ENCODE assay signal across 7 mouse cellular contexts in the genomic region with DNA sequence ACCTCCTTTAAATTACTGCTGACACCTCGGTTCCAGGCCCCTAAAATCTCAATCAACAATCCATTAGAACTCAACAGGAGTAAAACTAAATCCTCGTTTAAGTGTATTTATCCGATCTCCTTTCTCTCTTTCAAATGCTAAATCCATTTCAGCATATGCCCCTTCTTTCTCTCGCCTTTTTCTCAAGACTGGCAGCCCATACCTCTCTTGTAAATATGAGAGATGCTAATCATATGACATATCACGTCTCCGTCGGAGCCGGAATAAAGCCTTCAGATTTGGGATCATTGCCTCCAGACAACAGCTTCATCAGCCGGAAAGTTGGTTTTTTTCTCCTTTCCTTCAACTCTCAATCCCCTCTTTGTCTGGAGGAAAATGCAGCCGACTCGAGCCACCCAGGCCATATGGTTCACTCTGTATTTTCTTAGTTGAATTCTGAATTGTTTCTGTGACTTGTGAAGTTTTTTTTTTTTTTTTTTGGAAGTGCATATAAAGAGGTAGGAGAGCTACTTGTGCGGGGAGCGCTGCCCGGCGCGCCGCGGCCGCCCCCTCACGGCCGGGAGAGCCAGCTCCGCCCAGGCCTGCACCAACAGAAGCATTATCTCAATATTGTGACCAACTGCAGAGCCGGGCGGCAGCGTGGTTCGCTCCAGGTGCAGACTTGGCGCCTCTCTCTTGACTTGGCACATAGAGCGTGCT. TPM values are rescaled to one million over a fixed set of nuclear protein-coding genes. Genes with fewer than 3 reads are reported as not detected.
DNase-seq lines count a peak whose midpoint lies in the region; ATAC-seq and TF ChIP-seq lines count a peak whose summit lies in the region.

No protein-coding gene starts in this region.

- no peak overlapping the region for H3K9ac ChIP-seq in ES-E14 (ENCODE audit: insufficient read depth, low read depth, low read length, poor library complexity, severe bottlenecking)
- peak overlapping the region; percentile 45; the same call in 1 of the 2 replicates for H3K9ac ChIP-seq in forebrain, embryonic 13.5 days

- H3K9me3 ChIP-seq in ES-E14 (ENCODE audit: control insufficient read depth, insufficient read depth, low read depth, low read length), result no peaks in the 10 kb centered on the region
- no peaks in the 10 kb centered on the region for H3K9me3 ChIP-seq in forebrain, embryonic 13.5 days (replicated peaks)
- no peaks in the 10 kb centered on the region for H3K9me3 ChIP-seq in limb, embryonic 10.5 days (replicated peaks)

- no peaks in the 10 kb centered on the region for H3K36me3 ChIP-seq in ES-E14 (ENCODE audit: control insufficient read depth, insufficient read depth, low read length, poor library complexity, severe bottlenecking)
- H3K36me3 ChIP-seq in forebrain, embryonic 13.5 days (ENCODE audit: poor library complexity, severe bottlenecking), result no peaks in the 10 kb centered on the region
- H3K36me3 ChIP-seq in limb, embryonic 10.5 days, result no peaks in the 10 kb centered on the region

- in situ Hi-C loops in ES-E14 (cut with MboI; ENCODE audit: low sequenced_read_pairs in 2 of 2, unreplicated experiment in 2 of 2), result loop anchor here in 1 of 2 experiments (5.0 to 25.0 kb wide), 2 partner anchors 136 to 1576 kb away; no protein-coding TSS in a partner anchor

- peak; percentile 71 for ATAC-seq in forebrain, embryonic 13.5 days

- WGBS in forebrain, embryonic 13.5 days, result 0% methylated on average over 28 of the region's 28 CpGs
- under 1% methylated on average over 28 of the region's 28 CpGs for WGBS in limb, embryonic 10.5 days

- H3K27ac ChIP-seq in ES-E14 (ENCODE audit: insufficient read depth, low read depth, low read length, poor library complexity, severe bottlenecking), result no peak overlapping the region
- peak overlapping the region; percentile 73 for H3K27ac ChIP-seq in forebrain, embryonic 13.5 days
- H3K27ac ChIP-seq in limb, embryonic 10.5 days, result no peak overlapping the region

- peaks cover 64% of the 10 kb centered on the region for H3K27me3 ChIP-seq in forebrain, embryonic 13.5 days
- peaks cover 81% of the 10 kb centered on the region for H3K27me3 ChIP-seq in limb, embryonic 10.5 days (ENCODE audit: low read depth, poor library complexity, severe bottlenecking)

- DNase-seq in A20 (ENCODE audit: low read depth, low spot score) (peak; percentile 67), ES-E14 (ENCODE audit: low read depth, low spot score) (no peak)
- DNase-seq in limb, embryonic 10.5 days (ENCODE audit: low spot score), result peak; percentile 56
- DNase-seq in neural tube, embryonic 10.5 days (ENCODE audit: extremely low spot score, low spot score), result peak; percentile 68
- no peak for DNase-seq in spleen, adult 18-20 months
- DNase-seq in frontal cortex, adult 2 months (ENCODE audit: extremely low spot score in 1 of 2, low spot score in 1 of 2), result no peak

- H3K4me2 ChIP-seq in forebrain, embryonic 13.5 days, result peak overlapping the region; percentile 59

- H3K4me1 ChIP-seq in ES-E14 (ENCODE audit: control insufficient read depth in 2 of 2, insufficient read depth in 2 of 2, low read length in 2 of 2, poor library complexity in 1 of 2), result peaks cover 0 to 3% of the 10 kb centered on the region in 2 experiments; a peak in 2 of 4 replicates
- H3K4me1 ChIP-seq in forebrain, embryonic 13.5 days, result peaks cover 47% of the 10 kb centered on the region
- peaks cover 16% of the 10 kb centered on the region for H3K4me1 ChIP-seq in limb, embryonic 10.5 days

- H3K4me3 ChIP-seq in ES-E14 (ENCODE audit: insufficient read depth in 1 of 2, low read depth in 1 of 2, low read length in 2 of 2, poor library complexity in 1 of 2, severe bottlenecking in 1 of 2), result peak overlapping the region; percentile 23 to 52
- H3K4me3 ChIP-seq in forebrain, embryonic 13.5 days, result peak overlapping the region; percentile 34
- H3K4me3 ChIP-seq in limb, embryonic 10.5 days, result peak overlapping the region; percentile 40

TF ChIP-seq in ES-E14, 5 proteins besides CTCF, POLR2A, EP300 and RAD21:
- no peak for TF ChIP-seq ZC3H11A (IDR thresholded peaks at IDR 0.05; ENCODE audit: borderline replicate concordance, low read depth, low read length)
- no peak for TF ChIP-seq CHD2 (IDR thresholded peaks at IDR 0.05; ENCODE audit: low read depth, low read length)
- no peak for TF ChIP-seq HCFC1 (IDR thresholded peaks at IDR 0.05; ENCODE audit: borderline replicate concordance, insufficient read depth, low read length)
- peak; percentile 90 for TF ChIP-seq ZNF384 (IDR thresholded peaks at IDR 0.05; ENCODE audit: low read depth, low read length)
- TF ChIP-seq MAFK (IDR thresholded peaks at IDR 0.05; ENCODE audit: insufficient read depth, low read depth, low read length), result no peak

RNA-seq across cellular contexts. Expression of a gene that starts 7.1 kb away (rescaled TPM):
- total RNA-seq in ES-E14 (2012; rRNA removed), result 0.18 TPM in 1 of 2 replicates, not detected in the other
- 122 and 153 TPM in 2 replicates for polyA plus RNA-seq in forebrain, embryonic 13.5 days (2015; fragmentation: Nextera tagmentation; extraction: Ambion mirVana)
- 0.13 TPM in 1 of 2 replicates, not detected in the other for polyA plus RNA-seq in limb, embryonic 10.5 days (2016; fragmentation: Nextera tagmentation; extraction: Ambion mirVana)
- polyA plus RNA-seq in frontal cortex, adult 2 months (2012; rRNA removed), result 0.62 and 1.1 TPM in 2 replicates

Comparison
In these comparisons a context has a peak if more than half of its experiments do, and no peak if none do; other contexts are left out.
1. DNase-seq: peak in A20 (single experiment), limb, embryonic 10.5 days (single experiment) and neural tube, embryonic 10.5 days (single experiment); none in ES-E14 (single experiment), spleen, adult 18-20 months (0 of 2) and frontal cortex, adult 2 months (0 of 2).
2. RNA of a gene that starts 7.1 kb away (polyA plus RNA-seq): 122 to 153 TPM in forebrain, embryonic 13.5 days; 0.62 to 1.1 TPM in frontal cortex, adult 2 months and 0.13 TPM in limb, embryonic 10.5 days; every median in the first group is over 10 times any median in the second.
3. Peak in every context shown above with its lines, with median percentiles within 50 percentile points of each other: H3K4me3 ChIP-seq.